Mouse (Mus musculus): ENCODE data around the gene Aadac. TPM values are rescaled to one million over a fixed set of nuclear protein-coding genes. Genes with fewer than 3 reads are reported as not detected.

Gene Aadac
- not detected for total RNA-seq (2021)

DNA sequence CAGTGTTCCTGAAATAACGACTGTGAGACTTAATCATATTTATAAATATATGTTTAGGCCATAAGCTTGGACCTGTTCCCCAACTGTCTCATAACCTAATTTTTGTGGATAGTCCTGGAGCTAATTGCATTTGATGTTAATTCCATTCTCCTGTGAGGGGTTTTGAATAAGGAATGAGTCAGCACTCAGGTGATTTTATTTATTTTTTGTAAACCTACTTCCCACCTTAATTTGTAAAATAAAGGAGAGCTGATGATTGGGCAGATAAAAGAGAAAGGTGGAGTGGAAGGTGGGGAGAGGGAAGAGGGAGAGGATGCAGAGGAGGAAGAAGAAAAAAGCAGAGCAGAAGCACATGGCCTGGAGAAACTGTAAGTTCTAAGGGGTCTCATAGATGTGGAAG lies at the start of gene Aadac:
Gene Aadac (plus strand): TSS at position 301 of the 400 bp plus-strand sequence.
- intact Hi-C loops (cut with DNase I): no loop called here
- no peak for DNase-seq

DNA sequence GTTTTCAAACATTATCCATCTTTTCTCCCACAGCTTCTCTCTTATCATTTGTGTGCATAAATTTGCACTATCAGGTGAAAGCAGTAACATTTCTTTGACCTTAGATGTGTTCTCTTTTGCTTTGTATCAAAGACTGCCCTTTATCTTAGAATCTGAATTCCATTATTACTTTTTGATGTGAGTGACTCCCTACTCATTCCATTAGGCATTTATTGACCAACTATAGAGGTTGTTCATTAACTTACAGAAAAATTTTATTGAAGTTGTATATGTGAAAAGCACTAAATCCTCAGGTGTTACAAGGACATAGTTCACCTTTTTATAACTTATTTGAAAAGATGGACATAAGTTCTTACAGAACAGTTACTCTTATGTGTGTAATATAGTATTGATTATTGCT lies 21.9 kb upstream of the Aadac start:
- DNase-seq: no peak
- intact Hi-C loops (cut with DNase I): no loop called here

DNA sequence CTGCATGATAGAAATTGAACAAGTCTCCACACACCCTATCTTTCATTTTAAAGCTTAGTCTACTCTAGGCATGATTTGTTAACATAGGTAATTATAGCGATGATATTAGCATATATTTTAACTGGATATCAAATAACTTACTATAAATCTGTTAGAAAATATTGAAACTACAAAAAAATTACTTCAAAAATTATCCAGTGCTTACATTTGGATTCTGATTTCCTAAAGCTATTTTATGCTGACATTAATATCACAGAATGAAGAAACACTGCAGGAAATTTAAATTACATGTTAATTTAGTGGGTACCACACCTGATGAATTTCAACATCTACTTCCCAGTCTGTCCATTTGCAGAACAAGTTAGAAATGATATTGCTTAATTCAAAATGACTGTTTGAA lies 19.1 kb upstream of the Aadac start, which contains the start of gene Aadacl2:
Gene Aadacl2 (plus strand): TSS at position 301 of the 400 bp plus-strand sequence.
- no peak for DNase-seq
- intact Hi-C loops (cut with DNase I): no loop called here

DNA sequence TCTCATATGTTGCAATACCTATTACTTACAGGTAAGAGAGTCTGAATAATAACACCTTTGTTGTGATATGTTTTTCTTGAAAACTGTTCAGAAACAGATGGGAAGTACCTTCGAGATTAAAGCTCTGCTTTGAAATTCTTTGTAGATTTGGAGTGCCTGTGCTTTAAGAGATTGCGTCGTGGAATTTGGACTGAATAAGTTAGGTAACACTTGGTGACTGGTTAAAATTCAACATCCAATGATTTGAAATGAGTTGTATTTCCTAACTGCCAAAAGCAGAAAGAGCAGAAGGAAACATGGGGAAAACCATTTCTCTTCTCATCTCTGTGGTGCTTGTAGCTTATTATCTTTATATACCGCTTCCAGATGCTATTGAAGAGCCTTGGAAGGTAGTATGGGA lies 6.0 kb downstream of the Aadac start:
- intact Hi-C loops (cut with DNase I): no loop called here
- DNase-seq: no peak

DNA sequence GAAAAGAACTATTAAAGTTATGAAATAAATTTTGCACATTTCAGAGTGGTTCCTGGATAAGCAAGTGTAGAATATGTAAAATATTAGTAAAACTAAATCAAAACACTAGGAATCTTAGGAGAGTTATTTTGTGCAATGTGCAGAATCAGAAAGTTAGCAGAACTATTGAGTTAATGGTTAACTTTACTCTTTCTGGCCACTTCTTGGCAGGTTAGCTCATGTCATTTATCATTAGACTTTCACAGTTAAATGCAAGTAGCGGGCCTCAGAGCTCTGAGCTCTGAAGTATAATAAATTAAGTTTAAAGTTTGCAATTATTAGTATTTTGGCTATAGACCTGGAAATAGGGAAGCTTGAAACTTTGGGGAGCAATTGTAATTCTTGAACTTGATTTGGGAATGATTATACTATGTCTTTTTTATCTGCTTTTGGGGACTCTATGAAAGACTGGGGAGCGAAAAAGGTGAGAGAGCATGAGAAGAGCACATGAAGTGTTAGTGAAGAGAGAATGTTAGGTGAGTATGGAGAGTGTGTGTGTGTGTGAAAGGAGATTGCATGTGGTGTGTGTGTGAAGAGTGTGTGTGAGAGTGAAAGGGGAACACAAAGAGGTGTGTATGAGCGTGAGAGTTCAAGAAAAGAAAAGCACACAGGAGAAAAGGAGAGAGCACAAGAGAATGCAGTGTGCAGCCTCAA lies 20.9 kb downstream of the Aadac start:
- no peak for DNase-seq
- intact Hi-C loops (cut with DNase I): no loop called here

DNA sequence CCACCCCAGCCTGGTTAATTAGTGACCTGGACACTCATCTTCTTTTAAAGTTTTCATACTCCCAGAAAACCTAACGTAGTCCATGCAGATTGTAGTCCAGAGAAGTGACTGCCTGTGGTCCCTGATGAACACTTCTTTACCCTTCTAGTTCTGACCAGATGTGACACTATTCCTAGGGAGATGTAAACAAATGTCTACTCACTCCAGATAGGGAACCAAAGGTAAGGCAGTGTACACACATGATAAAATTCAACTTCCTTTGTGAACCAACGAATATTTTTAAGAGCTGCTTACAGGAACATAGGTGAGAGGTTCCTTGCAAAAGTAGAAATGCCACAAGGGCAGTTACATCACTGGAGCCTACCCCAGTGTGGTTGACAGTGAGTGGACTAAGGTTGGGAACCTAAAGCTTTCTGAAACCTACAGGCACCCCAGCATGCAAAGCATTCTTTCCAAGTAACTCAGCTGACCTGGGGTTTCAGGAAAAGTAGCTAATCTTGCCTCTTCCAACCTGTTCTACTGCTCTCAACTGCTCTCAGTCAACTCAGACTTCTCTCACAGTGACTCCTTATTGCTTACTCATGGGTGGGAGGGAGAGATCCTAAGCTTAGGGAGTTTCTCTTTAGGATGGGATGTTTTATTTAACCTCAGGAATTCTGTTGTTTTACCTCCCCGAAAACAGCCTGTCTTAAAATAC lies 27.9 kb downstream of the Aadac start:
- intact Hi-C loops (cut with DNase I): loop anchor here (10.0 kb wide), 1 partner anchor 879 kb away; no protein-coding TSS in a partner anchor

DNA sequence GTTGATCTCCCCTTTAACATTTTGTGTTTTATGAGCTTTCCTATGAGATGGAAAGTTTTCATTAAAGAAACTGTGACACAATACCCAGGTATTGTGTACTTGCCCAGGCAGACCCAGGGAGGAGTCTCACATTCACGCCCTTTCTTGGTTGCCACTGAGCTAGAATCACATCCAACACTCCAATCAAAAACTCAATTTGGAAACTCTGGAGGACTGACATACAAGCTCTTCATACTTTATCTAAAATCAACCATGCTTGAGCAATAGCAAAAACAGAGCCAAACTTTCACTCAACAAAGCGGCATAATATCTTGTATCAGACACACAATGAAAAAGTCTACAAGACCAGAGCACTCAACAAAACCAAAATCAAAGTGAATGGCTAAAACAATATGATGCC lies 28.4 kb downstream of the Aadac start:
- DNase-seq: no peak
- intact Hi-C loops (cut with DNase I): loop anchor here (10.0 kb wide), 1 partner anchor 879 kb away; no protein-coding TSS in a partner anchor

More for the DNA sequence above, 27.9 kb downstream of the Aadac start:
- no peak for DNase-seq

DNA sequence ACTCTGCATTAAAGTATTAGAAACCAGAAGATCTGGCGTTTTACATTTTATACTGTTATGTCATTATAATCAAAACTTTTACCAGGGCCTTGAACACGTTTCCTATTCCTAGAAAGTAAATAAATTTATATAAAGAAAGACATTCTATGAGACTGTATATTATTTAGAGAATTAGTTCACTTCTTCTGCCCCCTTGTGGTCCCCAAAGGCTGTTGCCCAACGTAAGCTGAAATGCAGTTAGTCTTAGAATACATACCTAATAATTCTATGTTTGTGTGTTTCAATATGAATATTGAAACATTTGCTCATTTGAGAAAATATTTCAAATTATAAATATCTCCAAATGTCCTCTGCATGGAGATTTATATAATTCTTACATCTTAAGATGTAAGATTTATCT lies 30.9 kb downstream of the Aadac start:
- peak in 1 of 2 experiments; percentile 16 for DNase-seq

DNA sequence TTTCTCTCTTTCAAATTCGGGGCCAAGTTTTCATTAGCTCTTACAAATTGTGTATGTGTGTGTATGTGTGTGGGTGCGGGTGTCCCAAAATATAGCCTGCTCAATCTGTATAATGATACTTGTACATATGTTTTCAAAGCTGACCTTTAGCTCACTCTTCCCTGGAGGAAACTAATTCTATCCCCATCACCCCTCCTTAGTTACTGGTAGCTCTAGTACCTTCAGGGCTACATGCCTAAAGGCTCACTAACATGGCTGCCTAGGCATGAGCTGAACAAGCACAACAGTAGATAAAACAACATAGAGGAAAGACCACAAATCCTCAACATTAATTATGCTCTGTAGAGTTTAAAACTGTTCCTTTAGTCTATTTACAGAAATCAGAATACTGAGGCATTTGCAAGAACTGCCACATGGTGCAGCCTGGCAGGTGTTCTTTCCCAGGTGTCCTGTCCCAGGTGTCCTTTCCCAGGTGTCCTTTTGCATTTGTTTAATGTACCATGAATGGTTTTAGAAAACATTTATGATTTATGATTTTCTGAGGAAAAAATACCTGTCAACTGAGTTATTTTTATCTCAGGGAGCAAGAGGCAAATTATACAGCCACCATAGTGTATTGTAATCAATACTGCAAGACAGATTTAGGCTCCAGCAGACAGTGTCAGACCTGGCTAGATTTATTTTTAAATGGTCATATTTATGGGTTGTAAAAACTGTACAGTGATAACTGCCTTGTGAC lies 31.7 kb downstream of the Aadac start:
- intact Hi-C loops (cut with DNase I): loop anchor here (2.0 to 10.0 kb wide), 2 partner anchors 186 to 882 kb away; no protein-coding TSS in a partner anchor
- DNase-seq: no peak

More for the DNA sequence above, 30.9 kb downstream of the Aadac start:
- intact Hi-C loops (cut with DNase I): loop anchor here (2.0 to 10.0 kb wide), 2 partner anchors 186 to 882 kb away; no protein-coding TSS in a partner anchor

DNA sequence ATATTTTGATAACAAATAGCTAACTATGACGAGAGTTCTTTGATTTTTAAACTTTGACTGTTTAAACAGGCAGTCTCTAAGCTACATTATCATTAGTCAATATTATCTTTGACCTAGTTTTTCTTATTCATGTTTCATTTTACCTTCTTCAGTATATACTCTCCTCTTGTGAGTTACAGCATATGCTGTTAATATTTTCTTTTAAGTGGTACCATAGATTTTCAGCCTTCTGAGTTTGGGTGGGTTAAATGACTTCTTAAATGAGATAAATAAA lies 32.2 kb downstream of the Aadac start:
- intact Hi-C loops (cut with DNase I): loop anchor here (2.0 to 10.0 kb wide), 2 partner anchors 187 to 883 kb away; no protein-coding TSS in a partner anchor
- DNase-seq: no peak

DNA sequence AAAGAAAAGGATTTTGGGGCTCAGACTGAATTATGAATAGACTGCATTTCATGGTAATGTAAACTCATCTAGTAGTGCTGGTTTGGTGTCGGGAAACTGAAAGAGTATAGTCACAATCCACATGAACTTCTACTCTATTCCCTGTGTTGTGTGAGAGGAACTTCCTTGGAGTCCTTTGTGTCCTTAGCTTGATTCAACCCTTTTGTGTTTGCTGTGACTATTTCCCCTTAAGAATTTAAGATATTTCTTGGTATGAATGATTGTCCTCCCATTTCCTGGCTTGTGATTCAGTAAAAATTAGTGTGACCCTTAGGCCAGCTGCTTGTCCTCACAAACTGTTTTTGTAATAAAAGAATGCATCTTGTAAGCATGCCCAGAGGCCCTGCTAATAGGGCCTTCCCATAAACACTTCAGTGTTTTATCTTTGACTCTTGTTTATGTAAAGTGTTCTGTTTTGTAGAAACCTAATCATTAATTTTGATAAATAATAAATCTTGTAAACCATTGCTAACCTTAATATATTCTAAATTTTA lies 53.4 kb downstream of the Aadac start:
- intact Hi-C loops (cut with DNase I): no loop called here
- peak; percentile 51 to 53 for DNase-seq

DNA sequence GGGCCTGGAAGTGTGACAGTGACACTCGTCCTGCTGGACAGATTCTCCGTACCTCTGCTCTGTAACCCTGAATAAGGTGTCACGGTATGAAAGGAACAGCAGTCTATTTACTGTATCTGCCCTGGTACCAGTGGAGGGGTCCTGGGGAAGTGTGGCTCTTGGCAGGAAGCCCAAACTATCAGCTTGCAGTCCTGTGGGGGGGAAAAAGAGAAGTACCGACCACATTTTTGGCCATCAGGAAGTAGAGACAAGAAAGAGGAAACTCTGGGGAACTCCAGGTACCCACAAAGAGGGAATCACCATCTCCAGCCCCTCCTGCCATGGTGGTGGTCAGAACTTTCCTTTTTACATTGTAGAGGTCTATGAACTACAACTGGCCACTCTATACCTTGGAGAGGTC lies 55.1 kb downstream of the Aadac start:
- DNase-seq: peak; percentile 9 to 14
- intact Hi-C loops (cut with DNase I): no loop called here

DNA sequence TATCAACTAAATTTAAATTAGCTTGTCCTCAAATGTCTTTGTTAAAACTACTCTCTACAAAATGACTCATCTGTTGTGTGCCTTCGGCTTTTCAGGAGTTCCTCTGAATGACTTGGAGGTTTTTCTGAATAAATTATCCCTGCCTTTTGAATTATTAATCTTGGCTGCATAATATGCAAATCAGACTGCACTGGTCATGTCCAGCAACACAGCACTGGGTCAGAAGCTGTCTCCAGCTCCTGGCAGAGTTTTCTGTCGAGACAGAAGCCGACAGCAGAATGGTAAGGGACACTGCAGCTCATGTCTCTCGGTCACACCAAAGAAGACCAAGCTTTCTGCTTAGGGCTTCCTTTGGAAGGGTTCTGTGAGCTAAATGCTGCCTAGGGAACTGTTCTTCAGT lies 56.1 kb downstream of the Aadac start, which contains the start of gene Sucnr1:
Gene Sucnr1 (plus strand): TSS at position 222 of the 400 bp plus-strand sequence.
- intact Hi-C loops (cut with DNase I): no loop called here

DNA sequence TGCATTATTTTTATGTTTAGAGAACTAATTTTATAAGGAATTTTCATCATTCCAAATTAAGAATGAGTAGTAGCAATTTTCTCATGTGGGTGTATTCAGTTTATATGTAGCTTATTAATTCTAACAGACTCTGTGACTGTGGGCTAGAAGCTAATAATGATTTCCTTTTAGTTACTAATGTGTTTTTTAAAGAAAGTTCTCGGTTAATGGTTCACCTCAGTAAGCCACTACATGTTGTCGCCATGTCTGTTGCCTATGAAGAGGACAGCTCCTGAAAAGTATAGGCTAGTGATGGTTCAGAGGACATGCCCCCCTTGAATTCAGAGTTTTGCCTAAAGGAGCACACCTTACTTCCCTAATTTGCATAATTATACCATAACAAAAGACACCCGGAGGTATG lies 57.2 kb downstream of the Aadac start:
- DNase-seq: no peak

More for the DNA sequence above, 56.1 kb downstream of the Aadac start, which contains the start of gene Sucnr1:
- peak; percentile 29 to 31 for DNase-seq

DNA sequence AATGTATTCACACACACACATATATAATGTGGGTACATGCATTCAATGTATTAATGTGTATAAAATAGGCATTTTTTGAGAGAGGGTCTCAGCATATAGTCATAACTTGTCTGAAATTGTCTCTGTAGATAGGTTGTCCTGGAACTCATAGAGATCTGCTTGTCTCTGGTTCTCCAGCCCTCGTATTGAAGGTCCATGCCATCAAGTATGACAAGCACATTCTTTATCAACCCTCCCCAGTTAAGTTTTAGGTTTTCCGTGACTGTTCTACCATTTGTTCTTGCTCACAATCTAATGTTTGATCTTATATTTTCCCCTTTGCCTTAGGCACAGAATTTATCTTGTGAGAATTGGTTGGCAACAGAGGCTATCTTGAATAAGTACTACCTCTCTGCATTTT lies 60.2 kb downstream of the Aadac start:
- intact Hi-C loops (cut with DNase I): no loop called here
- DNase-seq: no peak

More for the DNA sequence above, 57.2 kb downstream of the Aadac start:
- intact Hi-C loops (cut with DNase I): no loop called here

Other genes starting within 250 kb of the Aadac start
- not detected for gene Gm8298, start 164.7 kb upstream of the Aadac start, total RNA-seq (2021)
- gene C130079G13Rik, start 100.5 kb upstream of the Aadac start, total RNA-seq (2021): not detected
- gene Aadacl2, start 19.0 kb upstream of the Aadac start, total RNA-seq (2021): not detected
- gene Sucnr1, start 56.2 kb downstream of the Aadac start, total RNA-seq (2021): under 1 TPM; 0.45 to 0.98 TPM

Measured in heart, postnatal 10 days (tissue).